Mouse (Mus musculus): ENCODE results near the gene Tep1. TPM values are rescaled to one million over a fixed set of nuclear protein-coding genes. Genes with fewer than 3 reads are reported as not detected.
A peak's percentile ranks its signal among the peaks of the same experiment; 100 is the strongest.
"Not testable (repeated sequence)": the region's sequence is repeated elsewhere in the genome, so short reads cannot be mapped to it uniquely, and the experiment has no call there.

Tep1 gene
- polyA plus RNA-seq, 1 experiment from 2014 or later, result 8.6 TPM

DNA sequence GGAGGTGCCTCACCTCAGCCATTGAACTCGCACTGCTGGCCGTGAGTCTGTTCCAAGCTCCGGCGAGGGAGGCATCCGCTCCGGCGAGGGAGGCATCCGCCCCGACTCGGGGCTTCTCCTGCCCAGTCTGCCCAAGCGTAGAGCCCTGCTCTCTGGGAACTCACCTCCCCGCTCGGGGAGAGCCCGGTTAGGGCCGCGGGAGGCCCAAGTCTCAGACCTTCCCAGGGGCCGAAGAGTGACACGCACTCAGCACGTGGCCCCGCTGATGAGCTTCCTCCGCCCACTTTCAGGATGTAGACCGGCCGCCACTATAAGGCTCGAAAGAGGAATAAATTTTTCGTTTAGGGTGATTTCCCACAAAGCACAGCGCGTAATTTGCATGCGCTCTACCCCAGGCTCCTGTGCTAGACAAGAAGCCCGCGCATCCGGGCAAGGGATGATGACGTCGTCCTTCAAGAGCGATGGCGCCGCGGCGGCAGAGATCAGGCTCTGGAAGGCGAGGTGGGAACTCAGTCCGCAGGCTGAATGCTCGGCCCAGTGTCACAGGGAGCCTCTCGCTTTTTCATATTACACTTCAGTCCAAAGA lies 62.8 kb downstream of the Tep1 start, which contains the start of the genes Ccnb1ip1 and Parp2:
Ccnb1ip1 (minus strand) TSS at position 246 of the 586 bp plus-strand sequence.
Parp2 (plus strand) TSS at position 355 of the 586 bp plus-strand sequence.
- Histone ChIP-seq H3K36me3 (ENCODE audit: control insufficient read depth, insufficient read depth, low read length) (peaks cover 12% of the 10 kb centered on the region; the same call in 1 of the 2 replicates), H3K27me3 (ENCODE audit: control insufficient read depth, insufficient read depth, low read length) (no peaks in the 10 kb centered on the region), H3K4me1 (ENCODE audit: control insufficient read depth, insufficient read depth, low read length) (no peaks in the 10 kb centered on the region), H3K9me3 (ENCODE audit: control insufficient read depth, low read depth, low read length) (no peaks in the 10 kb centered on the region), H3K27ac (ENCODE audit: low read length) (peak within 1 kb of the TSS; percentile 86), H3K9ac (replicated peaks; ENCODE audit: low read depth, low read length) (peak within 1 kb of the TSS; percentile 58), H3K4me3 (ENCODE audit: low read depth, low read length) (peak within 1 kb of the TSS; percentile 61), H3K4me2 (replicated peaks; ENCODE audit: low read depth, low read length) (peak within 1 kb of the TSS; percentile 57)
- WGBS, result under 1% methylated on average over 42 of the region's 42 CpGs
- peak; percentile 99 for ATAC-seq (ENCODE audit: insufficient number of reproducible peaks, insufficient read depth, low FRiP score, low read depth)

DNA sequence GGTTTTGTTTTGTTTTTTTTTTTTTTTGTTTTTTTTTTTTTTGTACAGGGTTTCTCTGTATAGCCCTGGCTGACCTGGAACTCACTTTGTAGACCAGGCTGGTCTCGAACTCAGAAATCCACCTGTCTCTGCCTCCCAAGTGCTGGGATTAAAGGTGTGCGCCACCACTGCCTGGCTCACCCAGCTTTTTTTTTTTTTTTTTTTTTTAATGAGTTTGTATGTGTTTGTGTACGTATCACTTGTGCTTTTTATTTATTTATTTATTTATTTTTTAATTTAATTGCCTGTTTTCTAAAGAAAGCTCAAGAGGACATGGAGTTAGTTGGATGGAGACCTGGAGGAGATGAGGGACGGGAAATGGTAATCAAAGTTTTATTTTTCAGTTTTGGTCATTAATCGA lies 63.9 kb downstream of the Tep1 start:
- not testable (repeated sequence) for H3K9me3 ChIP-seq (ENCODE audit: control insufficient read depth, low read depth, low read length); H3K9ac ChIP-seq (replicated peaks; ENCODE audit: low read depth, low read length); ATAC-seq (ENCODE audit: insufficient number of reproducible peaks, insufficient read depth, low FRiP score, low read depth); H3K27ac ChIP-seq (ENCODE audit: low read length); H3K27me3 ChIP-seq (ENCODE audit: control insufficient read depth, insufficient read depth, low read length); H3K4me1 ChIP-seq (ENCODE audit: control insufficient read depth, insufficient read depth, low read length); H3K36me3 ChIP-seq (ENCODE audit: control insufficient read depth, insufficient read depth, low read length)
- WGBS, result 89% methylated on average over 5 of the region's 5 CpGs
- peak overlapping the region; percentile 41; the same call in 1 of the 2 replicates for H3K4me2 ChIP-seq (replicated peaks; ENCODE audit: low read depth, low read length)
- H3K4me3 ChIP-seq (ENCODE audit: low read depth, low read length), result 0 out of 2 replicates have a peak overlapping the region, but pooled peaks have one; percentile 61

- H3K27ac ChIP-seq (ENCODE audit: low read length), result no peak overlapping the region
Observed at GRCm38 (mm10) chr14:50804683-50805082, 65.7 kb downstream of the Tep1 start.

DNA sequence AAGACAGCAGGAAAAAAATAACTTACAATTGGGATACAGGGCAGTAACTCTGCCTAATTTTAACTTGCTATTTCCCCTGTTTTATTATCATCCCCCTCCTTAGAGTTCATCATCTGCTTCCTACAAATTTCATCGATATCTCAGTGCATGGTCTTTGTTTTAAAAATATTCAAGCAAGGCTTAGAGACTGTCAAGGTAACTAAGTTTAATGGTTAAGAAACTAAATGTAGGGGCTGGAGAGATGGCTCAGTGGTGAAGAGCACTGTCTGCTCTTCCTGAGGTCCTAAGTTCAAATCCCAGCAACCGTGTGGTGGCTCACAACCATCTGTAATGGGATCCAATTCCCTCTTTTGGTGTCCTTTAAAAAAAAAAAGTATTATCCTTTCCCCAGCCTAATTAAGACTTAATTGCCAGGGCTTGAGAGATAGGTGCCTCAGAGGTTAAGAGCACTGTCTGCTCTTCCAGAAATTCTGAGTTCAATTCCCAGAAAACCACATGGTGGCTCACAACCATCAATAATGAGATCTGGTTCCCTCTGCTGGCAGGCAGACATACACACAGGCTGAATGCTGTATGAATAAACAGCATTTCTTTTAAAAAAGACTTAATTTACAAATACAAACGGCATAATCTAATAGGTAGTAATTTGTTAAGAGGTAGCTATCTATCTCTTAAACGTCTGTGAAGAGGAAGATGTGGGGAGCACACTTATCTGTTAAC lies 67.4 kb downstream of the Tep1 start:
- no peak overlapping the region for H3K27ac ChIP-seq (ENCODE audit: low read length)

More at GRCm38 (mm10) chr14:50804683-50805082, 65.7 kb downstream of the Tep1 start:
- H3K27me3 ChIP-seq (ENCODE audit: control insufficient read depth, insufficient read depth, low read length), result no peaks in the 10 kb centered on the region
- no peak for ATAC-seq (ENCODE audit: insufficient number of reproducible peaks, insufficient read depth, low FRiP score, low read depth)
- no peak overlapping the region for H3K4me2 ChIP-seq (replicated peaks; ENCODE audit: low read depth, low read length)
- no peaks in the 10 kb centered on the region for H3K9me3 ChIP-seq (ENCODE audit: control insufficient read depth, low read depth, low read length)
- H3K36me3 ChIP-seq (ENCODE audit: control insufficient read depth, insufficient read depth, low read length), result no peaks in the 10 kb centered on the region
- no peak overlapping the region for H3K9ac ChIP-seq (replicated peaks; ENCODE audit: low read depth, low read length)
- H3K4me3 ChIP-seq (ENCODE audit: low read depth, low read length), result no peak overlapping the region
- no peaks in the 10 kb centered on the region for H3K4me1 ChIP-seq (ENCODE audit: control insufficient read depth, insufficient read depth, low read length)
- 58% methylated on average over 13 of the region's 13 CpGs for WGBS

DNA sequence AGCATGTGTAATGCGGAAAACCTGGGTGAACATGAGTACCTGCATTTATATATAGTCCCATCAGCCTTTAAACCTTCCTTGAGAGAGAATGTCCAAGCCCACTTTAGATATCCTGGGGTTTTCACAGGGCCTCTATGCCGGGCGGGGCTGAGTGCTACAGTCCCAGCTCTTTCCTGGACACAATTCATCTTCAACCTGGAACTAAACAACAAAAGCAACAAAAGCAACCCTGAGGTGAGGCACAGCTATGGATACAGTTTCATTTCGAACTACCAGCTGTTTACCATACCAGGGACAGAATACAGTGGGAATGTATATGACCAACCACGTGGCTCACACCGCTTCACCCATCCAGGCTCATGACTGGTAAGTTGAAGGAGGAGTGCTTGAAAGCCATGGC lies 67.9 kb downstream of the Tep1 start:
- Histone ChIP-seq H3K27me3 (ENCODE audit: control insufficient read depth, insufficient read depth, low read length) (no peaks in the 10 kb centered on the region), H3K4me3 (ENCODE audit: low read depth, low read length) (no peak overlapping the region), H3K4me2 (replicated peaks; ENCODE audit: low read depth, low read length) (no peak overlapping the region), H3K36me3 (ENCODE audit: control insufficient read depth, insufficient read depth, low read length) (no peaks in the 10 kb centered on the region), H3K27ac (ENCODE audit: low read length) (no peak overlapping the region), H3K9ac (replicated peaks; ENCODE audit: low read depth, low read length) (no peak overlapping the region), H3K4me1 (ENCODE audit: control insufficient read depth, insufficient read depth, low read length) (no peaks in the 10 kb centered on the region), H3K9me3 (ENCODE audit: control insufficient read depth, low read depth, low read length) (no peaks in the 10 kb centered on the region)
- no peak for ATAC-seq (ENCODE audit: insufficient number of reproducible peaks, insufficient read depth, low FRiP score, low read depth)
- 87% methylated on average over 6 of the region's 6 CpGs for WGBS

More for the DNA sequence above, 67.4 kb downstream of the Tep1 start:
- Histone ChIP-seq H3K4me2 (replicated peaks; ENCODE audit: low read depth, low read length) (no peak overlapping the region), H3K9ac (replicated peaks; ENCODE audit: low read depth, low read length) (no peak overlapping the region), H3K36me3 (ENCODE audit: control insufficient read depth, insufficient read depth, low read length) (no peaks in the 10 kb centered on the region), H3K9me3 (ENCODE audit: control insufficient read depth, low read depth, low read length) (no peaks in the 10 kb centered on the region), H3K27me3 (ENCODE audit: control insufficient read depth, insufficient read depth, low read length) (no peaks in the 10 kb centered on the region), H3K4me1 (ENCODE audit: control insufficient read depth, insufficient read depth, low read length) (no peaks in the 10 kb centered on the region), H3K4me3 (ENCODE audit: low read depth, low read length) (no peak overlapping the region)
- WGBS, result 62% methylated on average over 4 of the region's 4 CpGs
- ATAC-seq (ENCODE audit: insufficient number of reproducible peaks, insufficient read depth, low FRiP score, low read depth), result no peak

GRCm38 (mm10) chr14:50799502-50800259 lies 70.7 kb downstream of the Tep1 start:
- Histone ChIP-seq H3K4me2 (replicated peaks; ENCODE audit: low read depth, low read length) (no peak overlapping the region), H3K36me3 (ENCODE audit: control insufficient read depth, insufficient read depth, low read length) (no peaks in the 10 kb centered on the region), H3K9ac (replicated peaks; ENCODE audit: low read depth, low read length) (no peak overlapping the region), H3K4me3 (ENCODE audit: low read depth, low read length) (no peak overlapping the region), H3K4me1 (ENCODE audit: control insufficient read depth, insufficient read depth, low read length) (no peaks in the 10 kb centered on the region), H3K27ac (ENCODE audit: low read length) (no peak overlapping the region), H3K9me3 (ENCODE audit: control insufficient read depth, low read depth, low read length) (no peaks in the 10 kb centered on the region), H3K27me3 (ENCODE audit: control insufficient read depth, insufficient read depth, low read length) (no peaks in the 10 kb centered on the region)
- 3% methylated on average over 3 of the region's 3 CpGs for WGBS
- ATAC-seq (ENCODE audit: insufficient number of reproducible peaks, insufficient read depth, low FRiP score, low read depth), result no peak

DNA sequence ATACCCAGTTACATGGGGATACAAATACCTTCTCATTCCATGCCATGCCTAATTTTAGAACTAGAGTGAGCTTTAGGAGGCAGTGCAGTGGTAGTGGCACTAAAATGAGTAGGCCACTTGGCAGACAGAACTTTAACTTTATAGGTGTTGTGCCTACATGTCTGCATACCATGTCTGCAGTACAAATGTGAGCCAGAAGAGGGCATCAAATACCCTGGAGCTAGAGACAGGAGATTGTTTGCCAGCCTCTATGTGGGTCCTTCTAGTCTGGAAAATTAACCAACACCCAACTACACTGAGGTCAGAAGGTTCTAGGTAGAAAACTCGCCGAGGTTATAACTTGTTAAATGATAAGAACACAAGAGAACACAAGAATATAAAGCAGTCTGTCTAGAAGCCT lies 71.8 kb downstream of the Tep1 start:
- no peaks in the 10 kb centered on the region for H3K9me3 ChIP-seq (ENCODE audit: control insufficient read depth, low read depth, low read length)
- no peak overlapping the region for H3K27ac ChIP-seq (ENCODE audit: low read length)
- H3K4me2 ChIP-seq (replicated peaks; ENCODE audit: low read depth, low read length), result no peak overlapping the region
- H3K4me3 ChIP-seq (ENCODE audit: low read depth, low read length), result no peak overlapping the region
- H3K36me3 ChIP-seq (ENCODE audit: control insufficient read depth, insufficient read depth, low read length), result no peaks in the 10 kb centered on the region
- no peaks in the 10 kb centered on the region for H3K4me1 ChIP-seq (ENCODE audit: control insufficient read depth, insufficient read depth, low read length)
- no peaks in the 10 kb centered on the region for H3K27me3 ChIP-seq (ENCODE audit: control insufficient read depth, insufficient read depth, low read length)
- ATAC-seq (ENCODE audit: insufficient number of reproducible peaks, insufficient read depth, low FRiP score, low read depth), result no peak
- no peak overlapping the region for H3K9ac ChIP-seq (replicated peaks; ENCODE audit: low read depth, low read length)
- 70% methylated on average over 2 of the region's 2 CpGs for WGBS

GRCm38 (mm10) chr14:50796464-50796863 lies 73.9 kb downstream of the Tep1 start:
- H3K4me3 ChIP-seq (ENCODE audit: low read depth, low read length), result no peak overlapping the region
- H3K27ac ChIP-seq (ENCODE audit: low read length), result no peak overlapping the region
- no peaks in the 10 kb centered on the region for H3K36me3 ChIP-seq (ENCODE audit: control insufficient read depth, insufficient read depth, low read length)
- no peaks in the 10 kb centered on the region for H3K4me1 ChIP-seq (ENCODE audit: control insufficient read depth, insufficient read depth, low read length)
- H3K27me3 ChIP-seq (ENCODE audit: control insufficient read depth, insufficient read depth, low read length), result no peaks in the 10 kb centered on the region
- H3K9ac ChIP-seq (replicated peaks; ENCODE audit: low read depth, low read length), result no peak overlapping the region
- ATAC-seq (ENCODE audit: insufficient number of reproducible peaks, insufficient read depth, low FRiP score, low read depth), result no peak
- 86% methylated on average over 1 of the region's 1 CpGs for WGBS
- H3K4me2 ChIP-seq (replicated peaks; ENCODE audit: low read depth, low read length), result no peak overlapping the region
- no peaks in the 10 kb centered on the region for H3K9me3 ChIP-seq (ENCODE audit: control insufficient read depth, low read depth, low read length)
